Mouse (Mus musculus) stomach, postnatal 0 days (tissue): Measurements from ENCODE around the gene Pdlim7. TPM values are rescaled to one million over a fixed set of nuclear protein-coding genes. Genes with fewer than 3 reads are reported as not detected.

Source experiments
- ATAC-seq: fragments of 200-750 bp; cut with Nextera tagmentation; 2 replicates; pipeline ENCODE4 v1.8.0; 2017; ENCODE audit not compliant: low FRiP score, low TSS enrichment
- DNase-seq: peaks from one replicate; pipeline ENCODE4 v3.0.0-alpha.2; 2016; ENCODE audit warnings: low spot score
- H3K27ac ChIP-seq: fragments of 300-500 bp; sonication (generic); replicated peaks from 2 replicates; pipeline ENCODE4 v1.5.1; 2014; ENCODE audit warnings: mild to moderate bottlenecking, control low read depth
- H3K27me3 ChIP-seq: fragments of 300-500 bp; sonication (generic); 2 replicates; pipeline ENCODE4 v1.6.1; 2014; ENCODE audit warnings: low read length; ENCODE audit not compliant: control insufficient read depth, insufficient read depth
- H3K36me3 ChIP-seq: fragments of 300-500 bp; sonication (generic); 2 replicates; pipeline ENCODE4 v1.6.1; 2014; ENCODE audit warnings: low read length, mixed read lengths; ENCODE audit not compliant: control insufficient read depth, insufficient read depth
- H3K4me1 ChIP-seq: fragments of 300-500 bp; sonication (generic); replicated peaks from 2 replicates; pipeline ENCODE4 v1.6.1; 2014; ENCODE audit warnings: antibody characterized with exemption; ENCODE audit not compliant: control insufficient read depth, insufficient read depth
- H3K4me2 ChIP-seq: fragments of 300-500 bp; sonication (generic); replicated peaks from 2 replicates; pipeline ENCODE4 v1.6.1; 2014; ENCODE audit warnings: low read depth, mild to moderate bottlenecking, control low read depth, moderate library complexity
- H3K4me3 ChIP-seq: fragments of 300-500 bp; sonication (generic); 2 replicates; pipeline ENCODE4 v1.5.1; 2014; ENCODE audit warnings: low read depth, low read length, control low read depth
- H3K9ac ChIP-seq: fragments of 300-500 bp; sonication (generic); 2 replicates; pipeline ENCODE4 v1.6.1; 2014; ENCODE audit warnings: mild to moderate bottlenecking, low read length, control low read depth, mixed read lengths
- H3K9me3 ChIP-seq: fragments of 300-500 bp; sonication (generic); 2 replicates; pipeline ENCODE4 v1.6.1; 2016; ENCODE audit warnings: low read length; ENCODE audit not compliant: control insufficient read depth
- CTCF ChIP-seq: IDR thresholded peaks from 2 replicates; pipeline ENCODE4 v1.5.1; 2016; ENCODE audit warnings: antibody characterized with exemption, low read depth, mild to moderate bottlenecking, moderate library complexity
- EP300 ChIP-seq: optimal IDR thresholded peaks from 2 replicates; pipeline ENCODE3; 2016; ENCODE audit warnings: antibody characterized with exemption
- WGBS: fragments of 180-500 bp; shearing (Covaris S2); extraction: QIAGEN DNeasy Blood & Tissue Kit; methylation state at CpG from one replicate; pipeline ENCODE4 v1.1.7; 2014; 5-methylcytosine and 5-hydroxymethylcytosine counted together
- polyA plus RNA-seq: library from polyadenylated mRNA; unstranded; fragments of >200 nt; fragmentation: Nextera tagmentation; extraction: Ambion mirVana; gene quantifications from 2 replicates; pipeline ENCODE4 v1.2.1, GENCODE M21; 2015

Gene Pdlim7
- polyA plus RNA-seq, 1 experiment from 2014 or later: 193 TPM

DNA sequence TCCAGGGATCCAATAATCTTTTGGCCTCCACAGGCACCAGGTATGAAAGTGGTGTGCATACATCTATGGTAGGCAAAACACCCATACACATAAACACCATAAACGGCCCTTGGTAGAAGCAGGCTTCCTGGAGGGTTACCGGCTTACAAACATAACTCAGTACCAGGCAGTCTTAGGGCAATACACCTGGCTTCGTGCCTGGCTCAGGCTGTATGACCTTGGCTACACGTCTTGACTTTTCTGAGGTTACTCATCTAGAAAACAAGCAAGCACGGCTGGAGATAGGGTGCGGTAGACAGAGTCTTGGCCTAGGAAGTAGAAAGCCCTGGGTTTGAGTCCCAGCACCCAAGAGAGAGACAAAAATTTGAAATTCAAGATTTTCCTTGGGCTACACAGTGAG is 16.8 kb downstream of the Pdlim7 start:
- Histone ChIP-seq H3K4me2 (no peak overlapping the region), H3K9ac (no peak overlapping the region), H3K27ac (0 out of 2 replicates have a peak overlapping the region, but pooled peaks have one; percentile 40), H3K4me3 (no peak overlapping the region), H3K9me3 (no peaks in the 10 kb centered on the region), H3K36me3 (peaks cover 17% of the 10 kb centered on the region), H3K4me1 (no peaks in the 10 kb centered on the region), H3K27me3 (peaks cover 2% of the 10 kb centered on the region; the same call in 1 of the 2 replicates)
- no peak for ATAC-seq
- TF ChIP-seq CTCF: no peak
- no peak for TF ChIP-seq EP300
- DNase-seq: no peak
- 54% methylated on average over 6 of the region's 6 CpGs for WGBS

DNA sequence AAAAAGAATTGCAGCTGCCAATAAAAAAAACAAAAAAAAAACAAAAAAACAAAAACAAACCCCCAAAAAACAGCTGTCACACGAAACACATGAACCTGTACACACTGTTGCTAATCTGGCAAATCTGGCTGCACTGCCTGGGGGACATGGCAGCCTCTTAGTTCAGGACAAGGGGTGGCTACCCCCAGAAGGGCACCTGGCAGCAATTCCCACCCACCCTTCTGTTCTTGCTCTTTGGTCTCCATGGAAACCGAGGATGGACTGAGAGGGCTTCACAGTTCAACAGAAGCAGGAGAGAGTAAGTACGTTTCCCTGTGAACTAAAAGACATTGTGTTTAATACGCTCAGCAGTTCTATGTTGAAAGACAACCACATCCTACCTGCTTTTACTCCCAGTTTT is 17.8 kb downstream of the Pdlim7 start:
- ATAC-seq (no peak), DNase-seq (no peak)
- H3K4me3 ChIP-seq: no peak overlapping the region
- H3K36me3 ChIP-seq: peaks cover 17% of the 10 kb centered on the region
- peak overlapping the region; percentile 41; the same call in 1 of the 2 replicates for H3K27ac ChIP-seq
- H3K4me1 ChIP-seq: no peaks in the 10 kb centered on the region
- no peaks in the 10 kb centered on the region for H3K9me3 ChIP-seq
- H3K9ac ChIP-seq: no peak overlapping the region
- no peak for TF ChIP-seq CTCF
- no peak for TF ChIP-seq EP300
- WGBS: 47% methylated on average over 4 of the region's 4 CpGs
- peaks cover 2% of the 10 kb centered on the region; the same call in 1 of the 2 replicates for H3K27me3 ChIP-seq
- no peak overlapping the region for H3K4me2 ChIP-seq

DNA sequence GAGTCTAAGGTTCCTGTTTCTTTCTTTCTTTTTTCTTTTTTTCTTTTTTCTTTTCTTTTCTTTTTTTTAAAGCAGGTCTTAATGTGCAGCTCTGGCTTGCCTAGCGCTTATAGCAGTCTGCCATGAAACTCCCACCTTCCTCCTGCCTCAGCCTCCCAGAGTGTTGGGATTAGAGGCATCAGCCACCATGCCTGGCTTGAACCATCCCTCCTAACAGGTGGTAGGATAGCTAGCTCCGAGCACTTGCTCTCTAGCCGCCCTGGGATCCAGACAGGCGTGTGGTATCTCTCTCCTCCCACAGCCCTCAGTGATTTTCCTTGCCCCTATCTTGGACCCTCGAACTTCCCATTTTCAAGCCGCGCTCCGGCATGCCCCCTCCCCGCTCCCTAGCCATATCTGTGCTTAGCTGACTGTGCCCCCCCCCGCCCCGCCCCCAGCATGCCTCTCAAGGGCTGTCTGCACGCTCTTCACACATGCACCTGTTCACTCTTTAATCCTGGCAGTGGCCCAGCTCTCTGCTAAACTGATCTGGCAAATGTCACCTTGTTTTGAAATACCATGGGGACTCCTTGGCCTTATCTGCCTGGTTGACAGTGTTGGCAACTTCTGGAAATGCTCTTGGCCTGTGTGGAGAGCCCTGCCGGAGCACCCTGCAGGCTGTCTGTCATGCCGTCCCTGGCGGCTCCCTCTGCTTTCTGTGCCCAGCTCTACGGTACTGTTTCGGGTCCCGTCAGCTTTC is 18.4 kb downstream of the Pdlim7 start:
- DNase-seq (peak; percentile 69), ATAC-seq (peak; percentile 61)
- no peak for TF ChIP-seq EP300
- 24% methylated on average over 17 of the region's 18 CpGs for WGBS
- H3K36me3 ChIP-seq: peaks cover 12% of the 10 kb centered on the region
- no peak overlapping the region for H3K9ac ChIP-seq
- no peak overlapping the region for H3K4me2 ChIP-seq
- no peak overlapping the region for H3K27ac ChIP-seq
- H3K4me1 ChIP-seq: no peaks in the 10 kb centered on the region
- no peaks in the 10 kb centered on the region for H3K9me3 ChIP-seq
- H3K27me3 ChIP-seq: peaks cover 2% of the 10 kb centered on the region; the same call in 1 of the 2 replicates
- H3K4me3 ChIP-seq: no peak overlapping the region

DNA sequence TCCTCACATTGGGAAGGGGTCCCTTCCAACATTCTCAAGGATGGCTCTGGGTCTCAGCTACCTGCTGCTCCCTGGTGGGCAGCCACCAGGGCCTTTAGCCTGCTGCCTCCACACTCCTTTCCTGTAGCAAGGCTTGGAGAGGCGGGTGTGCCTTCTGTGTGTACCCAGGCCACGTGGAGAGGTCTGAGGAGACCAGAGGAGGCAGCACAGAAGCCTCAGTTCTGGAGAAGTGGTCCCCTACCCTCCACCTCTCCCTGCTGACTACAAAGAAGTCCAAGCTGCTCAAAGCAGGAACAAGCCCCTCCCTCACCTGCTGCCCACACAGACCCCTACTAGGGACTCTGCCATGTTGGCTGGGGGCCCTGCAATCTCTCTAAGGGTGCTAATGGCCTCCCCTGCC is 19.2 kb downstream of the Pdlim7 start:
- WGBS: 25% methylated on average over 2 of the region's 2 CpGs
- no peak for DNase-seq
- TF ChIP-seq EP300 (no peak), CTCF (0 out of 2 replicates have a peak, but pooled peaks have one; percentile 16)
- no peak overlapping the region for H3K9ac ChIP-seq
- peaks cover 12% of the 10 kb centered on the region for H3K36me3 ChIP-seq
- H3K4me2 ChIP-seq: no peak overlapping the region
- H3K4me1 ChIP-seq: no peaks in the 10 kb centered on the region
- peak; percentile 38 for ATAC-seq
- H3K27ac ChIP-seq: no peak overlapping the region
- H3K4me3 ChIP-seq: no peak overlapping the region
- H3K9me3 ChIP-seq: no peaks in the 10 kb centered on the region
- H3K27me3 ChIP-seq: peaks cover 2% of the 10 kb centered on the region; the same call in 1 of the 2 replicates

DNA sequence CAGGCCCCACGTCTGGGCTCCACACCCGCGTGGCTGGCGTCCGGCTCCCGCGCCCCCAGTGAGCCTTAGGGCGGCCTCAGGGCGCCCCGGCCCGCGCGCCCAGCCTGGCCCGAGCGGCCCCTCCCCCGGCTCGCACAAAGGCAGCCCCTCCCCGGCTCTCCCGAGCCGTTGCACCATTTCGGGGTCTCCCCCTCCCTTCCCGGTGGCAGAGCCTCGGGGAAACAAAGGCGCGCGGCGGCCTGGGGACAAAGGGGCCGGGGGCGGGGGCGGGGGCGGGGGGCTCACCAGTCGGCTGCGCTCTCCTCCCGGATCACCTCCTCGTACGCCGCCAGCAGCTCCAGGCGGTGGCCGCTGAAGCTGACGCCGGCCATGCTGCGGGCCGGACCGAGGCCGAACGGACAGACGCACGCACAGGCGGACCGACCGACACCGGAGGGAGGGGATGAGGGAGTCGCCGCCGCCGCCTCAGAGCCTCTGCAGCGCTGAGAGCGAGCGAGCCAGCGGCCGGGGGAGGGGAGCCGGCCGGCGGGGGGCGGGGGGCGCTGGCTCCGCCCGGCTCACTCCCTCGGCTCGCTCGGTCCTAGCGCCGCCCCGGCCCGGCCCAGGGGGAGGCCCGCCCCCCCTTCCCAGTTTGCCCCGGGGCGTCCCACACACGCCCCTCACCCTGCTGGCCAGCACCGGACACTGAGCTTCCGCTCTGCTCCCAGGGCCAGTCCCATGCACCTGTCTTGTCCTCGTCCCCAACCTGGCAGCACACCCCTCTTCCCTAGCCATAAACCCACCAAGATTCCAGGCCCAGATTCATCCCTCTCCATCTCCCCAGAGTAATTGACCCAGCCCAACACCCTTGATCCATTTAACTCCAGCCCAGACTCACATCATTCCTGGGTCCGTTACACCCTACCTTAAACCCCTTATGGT is 25.6 kb downstream of the Pdlim7 start, which contains the start of gene Dbn1:
TSS of gene Dbn1 (minus strand) at position 534 of the 921 bp plus-strand sequence.
- H3K9ac ChIP-seq: peak within 1 kb of the TSS; percentile 83
- peak; percentile 73 for ATAC-seq
- TF ChIP-seq CTCF (peak; percentile 17; the same call in 1 of the 2 replicates), EP300 (no peak)
- WGBS: 3% methylated on average over 29 of the region's 83 CpGs
- peak within 1 kb of the TSS; percentile 80 for H3K27ac ChIP-seq
- peaks cover 2% of the 10 kb centered on the region; the same call in 1 of the 2 replicates for H3K27me3 ChIP-seq
- H3K4me2 ChIP-seq: peak within 1 kb of the TSS; percentile 92
- no peaks in the 10 kb centered on the region for H3K9me3 ChIP-seq
- H3K4me3 ChIP-seq: peak within 1 kb of the TSS; percentile 79
- DNase-seq: peak; percentile 52
- H3K36me3 ChIP-seq: no peaks in the 10 kb centered on the region
- H3K4me1 ChIP-seq: 0 out of 2 replicates have a peak, but pooled peaks cover 3% of the 10 kb centered on the region
